Mouse (Mus musculus) liver, embryonic 15.5 days (tissue): ENCODE measurements around the gene Lpcat2. TPM values are rescaled to one million over a fixed set of nuclear protein-coding genes. Genes with fewer than 3 reads are reported as not detected.

Experiments used
- microRNA-seq: library from miRNA; unstranded; fragments of <30 nt; microRNA quantifications from one replicate; pipeline ENCODE4, GENCODE M21; 2016
- polyA plus RNA-seq: library from polyadenylated mRNA; unstranded; fragments of >200 nt; fragmentation: Nextera tagmentation; extraction: Ambion mirVana; gene quantifications from 2 replicates; pipeline ENCODE4 v1.2.1, GENCODE M21; 2015

Gene Lpcat2
- polyA plus RNA-seq, 1 experiment from 2014 or later = 4.5 TPM

Small RNA genes lying within 50 kb of the gene (microRNA-seq; reads per million reads assigned to microRNA genes)
- gene Gm22151 = not detected

Other genes starting within 250 kb of the Lpcat2 start
- gene Irx6, start 181.1 kb upstream of the Lpcat2 start, polyA plus RNA-seq = not detected in 2 replicates
- 9.5 and 10.7 TPM in 2 replicates for gene Mmp2, start 28.0 kb upstream of the Lpcat2 start, polyA plus RNA-seq
- 0.12 TPM in 2 replicates for gene Capns2, start 46.1 kb downstream of the Lpcat2 start, polyA plus RNA-seq
- gene Slc6a2, start 104.7 kb downstream of the Lpcat2 start, polyA plus RNA-seq = 0.02 TPM in 1 of 2 replicates, not detected in the other
- not detected in 2 replicates for gene Ces1a, start 192.9 kb downstream of the Lpcat2 start, polyA plus RNA-seq
- gene Ces1b, start 224.7 kb downstream of the Lpcat2 start, polyA plus RNA-seq = not detected in 2 replicates